Mouse (Mus musculus): Measurements from ENCODE around the gene Gm10190.
"Not testable (repeated sequence)": the region's sequence is repeated elsewhere in the genome, so short reads cannot be mapped to it uniquely, and the experiment has no call there.

Gm10190 gene

DNA sequence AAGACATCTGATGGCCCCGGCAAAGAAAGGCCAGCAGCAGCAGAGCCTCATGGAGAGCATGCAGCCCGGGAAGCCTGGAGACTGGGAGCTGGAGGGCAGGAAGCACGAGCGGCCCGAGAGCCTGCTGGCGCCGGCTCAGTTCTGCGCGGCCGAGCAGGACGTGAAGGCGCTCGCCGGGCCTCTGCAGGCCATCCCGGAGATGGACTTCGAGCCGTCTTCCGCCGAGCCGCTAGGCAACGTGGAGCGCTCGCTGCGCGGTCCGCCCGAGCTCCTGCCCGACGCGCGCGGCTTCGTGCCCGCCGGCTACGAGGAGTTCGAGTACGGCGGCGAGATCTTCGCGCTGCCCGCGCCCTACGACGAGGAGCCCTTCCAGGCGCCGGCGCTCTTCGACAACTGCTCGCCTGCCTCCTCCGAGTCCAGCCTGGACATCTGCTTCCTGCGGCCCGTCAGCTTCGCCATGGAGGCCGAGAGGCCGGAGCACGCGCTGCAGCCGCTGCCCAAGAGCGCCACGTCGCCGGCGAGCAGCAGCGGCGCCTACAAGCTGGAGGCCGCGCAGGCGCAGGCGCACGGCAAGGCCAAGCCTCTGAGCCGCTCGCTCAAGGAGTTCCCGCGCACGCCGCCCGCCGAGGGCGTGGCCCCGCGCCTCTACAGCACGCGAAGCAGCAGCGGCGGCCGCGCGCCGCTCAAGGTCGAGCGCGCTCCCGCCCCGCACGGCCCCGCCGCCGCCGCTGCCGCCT is at the start of gene Gm10190:
Gene Gm10190, minus strand, starts transcription at position 553 of the 737 bp plus-strand sequence.
- peak; percentile 85 for DNase-seq

DNA sequence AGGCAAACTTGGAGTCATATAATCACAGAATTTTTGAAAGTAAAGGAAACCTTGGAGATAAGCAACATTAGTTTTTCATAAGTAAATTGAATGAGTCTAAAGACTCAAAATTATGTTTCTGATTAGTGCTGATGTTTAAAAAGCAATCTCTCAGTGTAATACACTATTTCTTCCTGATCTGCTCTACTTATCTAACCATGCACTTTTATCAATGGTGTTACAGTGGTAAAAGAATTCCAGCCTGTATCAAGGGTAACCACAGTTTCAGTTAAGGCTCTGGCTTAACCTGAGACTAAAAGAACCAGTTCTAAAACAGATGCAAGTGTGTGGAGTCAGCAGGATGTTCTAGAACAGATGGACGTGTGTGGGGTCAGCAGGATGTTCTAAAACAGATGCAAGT is 47.7 kb upstream of the Gm10190 start:
- no peak for DNase-seq

DNA sequence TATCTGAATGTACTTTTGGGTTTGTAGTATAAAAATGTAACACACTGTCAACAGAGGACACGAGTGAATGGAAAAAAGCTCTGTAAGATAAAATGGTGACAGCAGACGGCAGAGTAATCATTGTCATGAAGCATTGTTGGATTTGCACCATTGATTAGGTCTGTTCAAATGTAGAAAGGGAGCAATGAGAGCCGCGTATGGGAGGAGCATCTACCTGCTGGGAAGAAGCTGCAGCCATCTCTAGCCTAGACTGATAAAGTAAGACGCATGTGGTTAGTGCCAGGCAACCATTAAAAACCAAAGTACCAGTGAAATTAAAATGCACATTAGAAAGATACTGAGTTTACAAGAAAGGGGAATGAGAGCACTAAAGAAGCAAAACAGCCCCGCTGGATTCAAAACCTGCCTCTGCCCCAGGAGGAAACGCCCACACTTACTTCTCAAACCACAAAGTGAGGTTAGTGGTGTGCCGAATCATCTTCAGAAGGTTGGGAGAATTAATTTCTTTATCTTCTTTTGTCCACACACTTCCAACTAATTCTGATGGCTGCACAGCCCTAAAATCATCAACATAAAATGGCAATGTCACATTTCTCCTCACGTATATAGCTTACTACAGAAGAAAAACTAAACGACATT is 45.4 kb upstream of the Gm10190 start:
- DNase-seq: no peak

DNA sequence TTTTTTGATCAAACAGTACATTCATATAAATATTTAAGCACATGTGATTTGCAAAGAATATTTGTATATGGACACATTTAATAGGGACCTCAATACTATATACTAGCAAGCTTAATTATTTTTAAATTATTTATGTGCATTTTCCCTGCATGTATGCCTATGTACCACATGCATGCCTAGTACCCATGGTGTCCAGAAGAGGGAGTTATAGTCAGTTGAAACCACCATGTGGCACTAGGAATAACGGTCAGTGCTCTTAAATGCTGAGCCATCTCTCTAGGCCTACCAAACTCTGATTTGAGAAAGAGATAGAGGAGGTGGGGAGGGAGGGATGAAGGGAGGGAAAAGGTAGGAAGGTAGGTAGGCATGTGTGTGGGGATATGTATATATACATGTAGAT is 37.8 kb upstream of the Gm10190 start:
- no peak for DNase-seq

GRCm38 (mm10) chr17:80398243-80398642 is 24.9 kb upstream of the Gm10190 start:
- DNase-seq: no peak

DNA sequence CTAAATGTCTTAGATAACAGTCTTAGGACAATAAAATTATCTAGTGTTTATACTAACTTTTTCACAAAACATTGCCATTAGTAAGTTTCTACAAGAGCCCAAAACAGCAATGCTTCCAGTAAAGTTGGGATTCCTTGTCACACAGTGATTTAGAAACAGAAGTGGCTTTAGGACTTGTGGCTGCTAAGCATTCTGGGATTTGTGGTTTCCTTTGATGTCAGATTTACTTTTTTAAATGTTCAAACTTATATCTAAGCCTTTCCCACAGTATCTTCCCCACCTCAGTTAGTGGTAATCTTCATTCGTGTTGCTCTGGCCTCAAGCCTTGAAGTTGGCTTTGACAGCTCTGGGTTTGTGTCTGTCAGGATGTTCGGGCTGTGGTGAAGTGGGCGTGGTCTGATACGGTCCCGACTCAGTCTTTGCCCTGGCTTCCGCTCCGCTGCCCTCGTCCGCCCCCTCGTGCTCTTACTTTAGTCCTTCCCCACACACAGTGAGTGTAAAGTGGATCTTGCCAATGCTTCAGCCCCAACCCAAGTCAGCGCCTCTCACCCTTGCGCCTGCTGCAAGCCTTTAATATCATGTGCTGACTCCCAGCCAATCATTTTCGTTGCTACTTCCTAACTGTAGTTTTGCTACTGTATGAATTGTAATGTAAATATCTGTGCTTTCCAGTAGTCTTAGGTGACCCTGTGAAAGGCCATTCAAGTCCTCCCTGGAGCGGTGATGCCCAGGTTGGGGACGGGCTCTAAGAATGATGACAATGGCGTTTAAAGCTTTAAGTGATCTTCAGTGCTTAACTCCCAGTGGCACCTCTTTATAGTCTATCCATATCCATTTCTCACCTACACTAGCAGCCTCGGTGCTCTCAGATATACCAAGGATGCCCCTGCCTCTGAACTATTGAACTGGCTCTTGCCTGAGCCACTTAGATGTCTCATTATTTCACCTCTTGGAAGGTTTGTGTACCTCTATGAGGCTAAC is 18.4 kb upstream of the Gm10190 start:
- DNase-seq: no peak

- DNase-seq: no peak
These were observed 16.7 kb upstream of the Gm10190 start for GRCm38 (mm10) chr17:80390024-80390423.

- no peak for DNase-seq
These were observed 12.3 kb upstream of the Gm10190 start for GRCm38 (mm10) chr17:80385671-80386070.

DNA sequence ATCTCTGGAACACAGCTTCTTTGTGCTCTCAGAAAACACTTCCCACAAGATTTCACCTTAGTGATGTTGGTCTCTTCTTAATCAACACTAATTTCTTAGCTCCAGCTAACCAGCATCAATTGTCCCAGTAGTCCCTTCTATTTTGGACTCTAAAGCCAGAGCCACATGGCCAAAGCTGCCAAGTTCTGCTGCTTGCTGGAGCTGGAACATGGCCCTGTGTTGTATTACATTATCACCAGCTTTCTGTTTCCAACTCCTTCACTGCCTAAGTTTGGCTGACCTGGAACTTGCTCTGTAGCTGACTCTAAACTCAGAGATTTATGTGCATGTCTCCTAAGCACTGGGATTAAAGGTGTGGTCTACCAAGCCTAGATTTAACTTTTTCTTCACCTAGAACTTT is 5.0 kb upstream of the Gm10190 start:
- DNase-seq: not testable (repeated sequence)

- no peak for DNase-seq
These were observed 370 bp upstream of the Gm10190 start for GRCm38 (mm10) chr17:80373726-80374096.

- DNase-seq: no peak
These were observed 4.7 kb downstream of the Gm10190 start for GRCm38 (mm10) chr17:80368606-80369005.

DNA sequence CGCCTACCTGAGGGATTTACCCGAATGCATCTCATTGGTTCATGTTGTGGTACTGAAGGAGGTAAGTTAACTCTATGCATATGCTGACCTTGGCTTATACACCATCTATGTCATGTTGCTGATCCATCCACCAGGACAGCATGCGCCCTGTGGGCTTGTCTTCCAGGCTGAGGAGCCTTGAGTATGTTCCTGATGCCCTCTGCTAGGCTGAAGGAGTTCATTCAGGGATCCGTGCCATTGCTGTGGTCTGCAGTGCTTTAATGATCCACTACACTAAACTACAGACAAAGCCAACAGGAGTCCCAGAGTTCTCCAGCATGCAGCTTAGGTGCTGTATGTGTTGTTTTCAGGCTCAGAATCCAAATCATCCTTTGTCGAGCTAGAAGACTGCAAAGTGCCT is 6.1 kb downstream of the Gm10190 start:
- no peak for DNase-seq

GRCm38 (mm10) chr17:80360245-80360644 is 13.1 kb downstream of the Gm10190 start:
- DNase-seq: no peak

DNA sequence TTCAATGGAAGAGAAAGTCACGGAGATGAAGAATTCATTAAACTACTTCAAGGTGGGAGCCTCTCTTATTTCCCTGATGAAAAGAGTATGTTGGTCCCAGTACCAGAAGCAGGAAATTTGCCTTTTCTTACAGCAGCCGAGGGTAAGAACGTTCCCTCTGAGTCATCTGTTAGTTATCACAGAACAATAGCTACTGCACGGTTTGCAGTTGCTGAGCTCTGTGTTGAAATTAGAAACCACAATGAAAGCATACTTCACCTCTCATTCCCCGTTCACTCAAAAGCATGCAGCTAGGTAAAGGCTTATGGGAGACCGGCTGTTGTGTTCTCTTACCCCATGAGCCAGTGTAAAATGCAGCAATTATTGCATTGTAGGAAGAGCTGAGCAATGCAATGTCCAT is 26.1 kb downstream of the Gm10190 start:
- no peak for DNase-seq

DNA sequence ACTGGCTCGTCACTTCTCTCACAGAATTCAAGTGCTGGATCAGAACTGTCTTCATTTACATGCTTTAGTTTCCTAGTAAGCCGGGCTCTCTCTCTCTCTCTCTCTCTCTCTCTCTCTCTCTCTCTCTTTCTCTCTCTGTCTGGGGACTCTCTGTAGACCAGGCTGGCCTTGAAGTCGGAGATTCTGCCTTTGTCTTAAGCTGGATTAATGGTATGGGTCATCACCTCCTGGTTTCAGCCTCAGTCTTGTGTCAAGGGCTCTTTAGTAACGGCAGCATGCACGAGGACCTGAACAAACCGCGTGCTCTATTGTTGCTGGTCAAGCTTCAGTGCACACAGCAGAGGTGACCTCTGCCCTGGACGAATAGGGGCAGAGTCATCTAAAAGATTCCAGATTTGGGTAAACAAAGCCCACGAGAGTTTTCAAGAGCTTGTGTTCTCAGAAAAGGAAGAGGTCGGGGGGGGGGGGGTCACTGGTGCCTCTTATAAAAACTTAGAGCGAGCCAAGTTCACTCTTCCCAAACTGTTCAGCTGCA is 26.7 kb downstream of the Gm10190 start:
- no peak for DNase-seq

GRCm38 (mm10) chr17:80345277-80345676 is 28.1 kb downstream of the Gm10190 start:
- no peak for DNase-seq

- no peak for DNase-seq
These were observed 41.0 kb downstream of the Gm10190 start for GRCm38 (mm10) chr17:80332386-80332785.

GRCm38 (mm10) chr17:80326431-80326830 is 46.9 kb downstream of the Gm10190 start:
- no peak for DNase-seq

DNA sequence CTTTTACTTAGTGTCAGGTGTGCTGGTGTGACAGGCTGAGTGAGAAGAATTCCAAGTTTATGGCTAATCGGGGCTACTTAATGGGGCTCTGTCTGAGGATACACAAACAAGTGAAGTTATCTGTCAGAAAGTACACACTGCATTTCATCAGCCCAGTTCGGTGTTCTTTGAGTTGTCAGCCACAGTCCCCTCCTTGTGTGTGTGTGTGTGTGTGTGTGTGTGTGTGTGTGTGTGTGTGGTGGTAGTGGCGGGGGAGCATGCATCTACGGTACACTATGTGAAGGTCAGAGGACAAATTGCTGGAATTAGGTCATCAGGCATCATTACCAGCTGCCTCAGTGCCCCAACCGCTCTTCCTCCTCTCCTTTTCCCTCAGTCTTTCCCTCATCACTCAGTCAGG is 47.9 kb downstream of the Gm10190 start:
- DNase-seq: no peak

- no peak for DNase-seq
These were observed 48.8 kb downstream of the Gm10190 start for GRCm38 (mm10) chr17:80324521-80324920.

GRCm38 (mm10) chr17:80323658-80324057 is 49.7 kb downstream of the Gm10190 start:
- DNase-seq: no peak
